In the genomic region with DNA sequence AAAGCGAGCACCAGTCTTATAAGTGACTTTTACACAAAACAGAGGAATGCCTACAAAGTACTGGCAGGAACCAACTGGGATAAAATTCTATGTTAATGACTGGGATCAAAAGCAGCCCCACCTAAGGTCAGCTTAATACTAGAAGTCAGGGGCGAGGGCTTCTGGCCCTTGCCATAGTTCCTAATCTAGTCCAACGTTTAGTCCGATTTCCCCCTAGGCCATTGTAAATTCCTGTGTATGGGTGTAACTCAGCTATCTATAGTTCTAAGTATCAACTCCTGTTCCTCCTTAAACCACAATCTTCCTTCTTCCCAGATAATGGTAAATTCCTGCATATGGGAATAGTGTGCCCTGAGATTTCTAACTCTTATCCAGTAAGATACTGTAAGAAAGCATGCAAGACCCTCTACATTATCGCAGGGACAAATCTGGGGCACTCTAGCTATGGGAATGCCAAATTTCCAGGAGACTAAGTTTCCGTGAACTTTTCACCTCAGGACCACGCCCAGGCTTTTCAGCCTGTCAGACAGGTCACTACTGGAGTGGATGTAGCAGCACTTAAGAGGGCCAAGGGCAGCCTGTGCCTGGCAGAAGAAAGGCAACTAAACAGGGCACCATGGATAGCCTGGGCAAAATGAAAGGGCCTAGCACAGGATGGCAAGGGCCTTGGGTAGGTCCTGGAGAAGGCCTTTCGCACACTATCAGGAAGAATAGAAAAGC, we compare ENCODE assay signal across 36 mouse cellular contexts. TPM values are rescaled to one million over a fixed set of nuclear protein-coding genes. Genes with fewer than 3 reads are reported as not detected.
DNase-seq lines count a peak whose midpoint lies in the region; ATAC-seq and TF ChIP-seq lines count a peak whose summit lies in the region.
"Had no signal": no experiment of that assay in that cellular context is flagged by ENCODE, and none has a peak within 500 bp of the region (broad histone marks: within the 10 kb centered on the region; RNA-seq: fewer than 3 reads in every experiment).

No protein-coding gene starts in this region.

- DNase-seq in heart, adult 11 months, result peak; percentile 81
- no peak for DNase-seq in heart, adult 9 months (ENCODE audit: low spot score in 2 of 2)
- peak; percentile 26 for DNase-seq in WW6 (ENCODE audit: low read depth, low spot score)
- DNase-seq in lung, postnatal 10 days, result peak; percentile 4
- no peak for DNase-seq in layer of hippocampus, adult 8-10 months (ENCODE audit: low spot score in 2 of 2)
- no peak for DNase-seq in left cerebral cortex, adult 2 months (ENCODE audit: extremely low spot score in 1 of 2, low spot score in 2 of 2)
- DNase-seq: adrenal gland, postnatal 14 days; cerebellum, adult 11-12 months; cerebellum, adult 9-11 months; embryo, embryonic 11 days; gastrocnemius, postnatal 25 days; heart, adult 18-20 months; heart, postnatal 10 days; kidney, adult 18-20 months; kidney, postnatal 10 days; right cerebral cortex, postnatal 4 days; thymus, adult 2 months; thymus, postnatal 36 days had no signal

- H3K4me1 ChIP-seq in E14TG2a.4 (replicated peaks; ENCODE audit: low read depth, low read length), result peaks cover 57% of the 10 kb centered on the region
- H3K4me1 ChIP-seq: embryonic facial prominence, embryonic 12.5 days; forebrain, embryonic 15.5 days; hindbrain, embryonic 10.5 days; hindbrain, embryonic 15.5 days; limb, embryonic 12.5 days; liver, embryonic 15.5 days; midbrain, embryonic 12.5 days; neural tube, embryonic 13.5 days had no signal

- H3K4me3 ChIP-seq in E14TG2a.4 (replicated peaks; ENCODE audit: low read length), result peak overlapping the region; percentile 46; the same call in 1 of the 2 replicates
- H3K4me3 ChIP-seq in left cerebral cortex, adult 2 months, result no peak overlapping the region
- H3K4me3 ChIP-seq: embryonic facial prominence, embryonic 12.5 days; forebrain, embryonic 15.5 days; heart, embryonic 13.5 days; hindbrain, embryonic 10.5 days; hindbrain, embryonic 15.5 days; layer of hippocampus, adult 2 months; limb, embryonic 12.5 days; liver, embryonic 15.5 days; midbrain, embryonic 12.5 days; neural tube, embryonic 13.5 days had no signal

- no peak for TF ChIP-seq CTCF in E14TG2a.4 (conservative IDR thresholded peaks at IDR 0.05; ENCODE audit: low read length)
- TF ChIP-seq CTCF in left cerebral cortex, adult 2 months (IDR thresholded peaks at IDR 0.05), result no peak

- peaks cover 48% of the 10 kb centered on the region for H3K36me3 ChIP-seq in E14TG2a.4 (ENCODE audit: insufficient read depth, low read length)
- H3K36me3 ChIP-seq: embryonic facial prominence, embryonic 12.5 days; forebrain, embryonic 15.5 days; heart, embryonic 13.5 days; hindbrain, embryonic 10.5 days; hindbrain, embryonic 15.5 days; limb, embryonic 12.5 days; liver, embryonic 15.5 days; midbrain, embryonic 12.5 days; neural tube, embryonic 13.5 days had no signal

- intact Hi-C loops in left cerebral cortex, adult 2 months (cut with DNase I), result no loop called here

- H3K9me3 ChIP-seq in E14TG2a.4 (ENCODE audit: low read length), result peaks cover 4% of the 10 kb centered on the region
- H3K9me3 ChIP-seq: forebrain, embryonic 15.5 days; hindbrain, embryonic 15.5 days; liver, embryonic 15.5 days had no signal

- H3K27ac ChIP-seq in left cerebral cortex, adult 2 months, result no peak overlapping the region
- H3K27ac ChIP-seq: embryonic facial prominence, embryonic 12.5 days; forebrain, embryonic 15.5 days; heart, embryonic 13.5 days; hindbrain, embryonic 10.5 days; hindbrain, embryonic 15.5 days; layer of hippocampus, adult 2 months; limb, embryonic 12.5 days; liver, embryonic 15.5 days; midbrain, embryonic 12.5 days; neural tube, embryonic 13.5 days had no signal

- ATAC-seq in monocyte, adult 5-6 weeks (replicated peaks; ENCODE audit: insufficient number of reproducible peaks, low FRiP score, low TSS enrichment, poor library complexity, severe bottlenecking), result no peak
- ATAC-seq: forebrain, embryonic 15.5 days; inflammation-experienced regulatory T-cells, adult 6 months had no signal

- H3K27me3 ChIP-seq in E14TG2a.4 (ENCODE audit: insufficient read depth, low read length), result no peaks in the 10 kb centered on the region
- H3K27me3 ChIP-seq: CH12.LX; embryonic facial prominence, embryonic 12.5 days; forebrain, embryonic 15.5 days; heart, embryonic 13.5 days; hindbrain, embryonic 15.5 days; limb, embryonic 12.5 days; liver, embryonic 15.5 days; midbrain, embryonic 12.5 days; neural tube, embryonic 13.5 days had no signal

RNA-seq across cellular contexts. Expression of gene Phf11d, which starts 1.3 kb away (rescaled TPM):
- total RNA-seq in layer of hippocampus, adult 8-10 months (2022), result 1 to 10 TPM in 2 of 4 experiments, under 1 TPM in 2; 0.87 to 4.0 (median 1.3) TPM
- total RNA-seq in monocyte, adult 5-6 weeks (2017), result 22.6 to 35.8 TPM (median 26.2 TPM) in 3 replicates
- under 1 TPM; 0.63 to 0.75 TPM for total RNA-seq in left cerebral cortex, adult 2 months (2021)

RNA-seq across cellular contexts. Expression of gene Phf11b, which starts 25.4 kb away (rescaled TPM):
- 1 to 10 TPM in 2 of 4 experiments, under 1 TPM in 1, not detected in 1; 0.41 to 4.3 (median 2.3) TPM for total RNA-seq in layer of hippocampus, adult 8-10 months (2022)
- 104 to 128 TPM (median 110 TPM) in 3 replicates for total RNA-seq in monocyte, adult 5-6 weeks (2017)
- not detected for total RNA-seq in left cerebral cortex, adult 2 months (2021)
- total RNA-seq: gastrocnemius, adult 18-20 months; layer of hippocampus, adult 2 months; layer of hippocampus, postnatal 25 days; left cerebral cortex, postnatal 14 days had no signal

RNA-seq across cellular contexts. Expression of gene Phf11c, which starts 28.6 kb away (rescaled TPM):
- under 1 TPM; 0.45 to 0.95 (median 0.70) TPM for total RNA-seq in layer of hippocampus, adult 8-10 months (2022)
- total RNA-seq in monocyte, adult 5-6 weeks (2017), result 2.9 to 6.6 TPM (median 6.6 TPM) in 3 replicates
- total RNA-seq in left cerebral cortex, adult 2 months (2021), result under 1 TPM; 0.45 to 0.70 TPM
- total RNA-seq: midbrain, postnatal 0 days had no signal

Comparison
In these comparisons a context has a peak if more than half of its experiments do, and no peak if none do; other contexts are left out.
1. DNase-seq: peak in heart, adult 11 months (single experiment), WW6 (single experiment) and lung, postnatal 10 days (single experiment); none in heart, adult 9 months (0 of 2), layer of hippocampus, adult 8-10 months (0 of 2) and left cerebral cortex, adult 2 months (0 of 2).
2. RNA of gene Phf11b, which starts 25.4 kb away (total RNA-seq): 104 to 128 TPM in monocyte, adult 5-6 weeks; 0.41 to 4.3 TPM in layer of hippocampus, adult 8-10 months and not detected in left cerebral cortex, adult 2 months; every median in the first group is over 10 times any median in the second.